Mouse (Mus musculus) cerebellum, postnatal 10 days (tissue): ENCODE data around the gene Tnrc6b.

Experiments used
- DNase-seq, 2 experiments: peaks; one replicate each; pipeline ENCODE4 v3.0.0; 2021; ENCODE audit warnings: mixed read lengths in 2 of 2

Tnrc6b gene

DNA sequence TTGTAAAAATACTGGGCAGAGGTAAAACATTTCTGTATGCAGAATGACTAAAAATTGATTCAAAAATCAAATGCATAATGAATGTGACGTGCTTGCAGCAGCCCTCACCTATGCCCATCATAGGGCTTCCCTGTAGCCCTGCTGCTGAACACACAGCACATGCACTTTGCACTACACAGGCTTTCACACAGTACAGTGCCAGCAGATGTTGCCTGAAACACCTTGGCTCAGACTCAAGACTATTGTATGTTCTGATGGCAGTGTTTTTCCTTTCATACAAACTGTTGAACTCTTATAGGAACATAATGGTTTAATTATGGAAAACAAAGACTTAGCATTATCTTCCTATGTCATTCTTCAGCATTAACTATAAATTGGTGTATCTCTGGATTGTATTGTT is 84.0 kb downstream of the Tnrc6b start:
- no peak for DNase-seq

GRCm38 (mm10) chr15:80797757-80798156 is 86.6 kb downstream of the Tnrc6b start:
- peak; percentile 30 to 51 for DNase-seq

- peak; percentile 95 to 97 for DNase-seq
Observed at GRCm38 (mm10) chr15:80798367-80799073, 87.4 kb downstream of the Tnrc6b start.

- peak; percentile 64 to 66 for DNase-seq
Observed at GRCm38 (mm10) chr15:80799074-80799633, 88.0 kb downstream of the Tnrc6b start.

DNA sequence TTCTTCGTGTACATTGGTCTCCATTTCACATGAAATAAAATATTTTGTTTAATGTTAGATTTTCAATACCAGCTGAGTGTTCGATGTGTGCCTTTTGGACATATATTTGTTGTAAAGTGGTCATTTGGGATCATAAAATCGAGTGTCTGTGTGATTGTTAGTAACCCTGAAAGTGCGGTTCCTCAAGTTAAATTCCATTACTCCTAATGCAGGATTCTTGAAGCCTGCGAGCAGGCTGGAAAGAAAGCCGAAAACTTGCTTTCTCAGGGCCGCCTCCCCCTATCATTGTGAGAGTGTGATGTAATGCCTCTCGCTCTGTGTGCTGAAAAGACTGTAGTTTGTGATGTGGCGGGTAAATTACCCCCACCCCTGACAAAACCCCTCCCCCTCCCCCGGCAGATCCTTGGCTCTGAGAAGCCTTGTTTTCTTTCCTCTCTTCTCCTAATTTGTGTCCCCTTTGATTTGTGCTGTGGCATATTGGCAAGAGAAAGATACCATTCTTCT is 88.6 kb downstream of the Tnrc6b start:
- peak; percentile 75 to 76 for DNase-seq

- DNase-seq = no peak
Observed at GRCm38 (mm10) chr15:80800201-80800600, 89.1 kb downstream of the Tnrc6b start.

- DNase-seq = peak in 1 of 2 experiments; percentile 26
Observed at GRCm38 (mm10) chr15:80800765-80801164, 89.7 kb downstream of the Tnrc6b start.

GRCm38 (mm10) chr15:80801597-80801996 is 90.5 kb downstream of the Tnrc6b start:
- no peak for DNase-seq

GRCm38 (mm10) chr15:80807162-80807561 is 96.0 kb downstream of the Tnrc6b start:
- DNase-seq = no peak

- DNase-seq = no peak
Observed at GRCm38 (mm10) chr15:80810226-80810625, 99.1 kb downstream of the Tnrc6b start.

- no peak for DNase-seq
Observed at GRCm38 (mm10) chr15:80812840-80813239, 101.7 kb downstream of the Tnrc6b start.

DNA sequence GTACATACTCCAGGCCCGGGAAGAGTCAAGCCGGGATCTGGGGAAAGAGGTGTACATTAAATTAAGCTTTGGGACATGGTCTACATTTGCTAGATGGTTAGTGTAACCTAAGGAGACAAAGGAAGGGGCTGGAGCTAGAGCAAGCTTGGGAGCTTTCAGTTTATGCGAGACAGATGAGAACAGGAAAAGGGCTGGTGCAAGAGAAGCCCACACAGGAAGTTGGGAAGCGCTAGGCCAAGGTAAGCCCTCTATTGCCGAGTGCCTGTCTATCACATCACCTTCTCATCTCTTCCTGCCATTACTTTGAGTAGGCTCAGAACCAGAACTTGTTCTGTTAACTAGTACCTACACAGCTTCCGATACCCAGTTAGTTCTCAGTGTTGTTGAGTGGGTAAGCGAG is 103.7 kb downstream of the Tnrc6b start:
- DNase-seq = no peak

GRCm38 (mm10) chr15:80822276-80822675 is 111.2 kb downstream of the Tnrc6b start:
- no peak for DNase-seq

GRCm38 (mm10) chr15:80831170-80831569 is 120.1 kb downstream of the Tnrc6b start:
- DNase-seq = no peak

GRCm38 (mm10) chr15:80832808-80833207 is 121.7 kb downstream of the Tnrc6b start:
- no peak for DNase-seq

DNA sequence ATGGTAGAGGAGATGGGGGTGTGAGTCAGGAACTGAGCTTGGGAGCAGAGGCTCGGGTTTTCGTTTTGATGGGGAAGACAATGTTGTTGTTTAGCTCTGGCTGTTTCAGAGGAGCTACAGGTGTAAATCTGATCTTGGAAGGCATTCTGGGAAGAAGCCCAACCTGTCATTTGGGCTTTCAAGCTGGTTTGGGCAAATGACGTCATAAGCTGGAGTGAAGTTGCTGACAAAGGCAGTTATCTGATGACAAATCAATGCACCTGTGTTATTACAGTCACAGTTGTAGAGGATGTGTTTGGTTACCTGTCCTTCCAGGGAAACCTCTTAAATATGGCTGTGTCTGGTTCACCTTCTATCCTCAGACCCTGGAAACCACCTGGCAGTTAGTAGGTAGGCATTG is 125.1 kb downstream of the Tnrc6b start:
- DNase-seq = no peak

DNA sequence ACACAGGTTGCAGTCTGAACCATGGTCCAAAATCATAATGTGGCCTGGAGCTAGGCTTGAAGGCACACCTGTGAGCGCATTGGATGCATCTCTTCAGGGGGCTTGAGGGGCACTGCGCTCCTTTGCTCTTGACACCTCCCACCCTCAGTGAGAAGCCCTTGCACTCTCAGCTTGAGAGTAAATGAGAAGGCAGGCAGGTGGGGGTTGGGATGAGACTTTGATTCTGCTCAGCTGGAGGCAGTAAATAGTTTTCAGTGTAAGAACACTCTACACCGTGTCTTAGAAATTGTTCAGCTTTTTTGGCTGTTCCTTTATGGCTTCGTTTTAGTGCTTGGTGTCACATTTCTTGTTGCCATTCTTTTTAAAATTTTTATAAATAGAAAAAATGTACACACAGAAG is 127.7 kb downstream of the Tnrc6b start:
- DNase-seq = no peak

DNA sequence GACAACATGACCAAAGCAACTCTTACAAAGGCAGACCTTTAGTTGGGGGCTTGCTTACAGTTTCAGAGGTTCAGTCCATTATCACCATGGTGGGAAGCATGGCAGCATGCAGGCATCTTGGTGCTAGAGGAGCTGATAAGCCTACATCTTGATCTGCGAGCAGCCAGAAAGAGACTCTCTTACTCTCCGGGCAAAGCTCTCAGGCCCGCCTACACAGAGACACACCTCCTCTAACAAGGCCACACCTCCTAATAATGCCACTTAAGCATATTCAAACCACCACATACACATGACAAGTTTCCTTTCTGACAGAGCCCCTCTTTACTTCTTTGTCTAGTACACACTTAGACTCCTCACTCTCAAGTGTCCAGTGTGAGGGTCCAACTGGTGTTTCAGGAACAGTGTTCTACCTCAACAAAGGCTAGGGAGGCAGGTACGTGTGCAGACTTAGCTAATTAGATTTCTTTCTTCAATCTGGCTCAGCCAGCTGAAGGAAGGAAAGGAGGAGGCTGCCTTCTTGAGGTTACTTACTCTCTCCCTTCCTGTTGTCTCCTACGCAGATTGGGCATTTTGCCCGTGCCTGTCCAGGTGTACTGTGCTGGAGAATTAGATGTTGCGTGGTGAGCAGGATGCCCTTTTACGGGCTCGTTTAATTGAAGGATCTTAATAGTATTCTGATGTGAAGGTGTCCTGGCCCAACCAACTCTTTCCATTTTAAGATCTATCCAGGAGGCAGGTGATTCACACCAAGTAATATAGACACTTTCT is 128.7 kb downstream of the Tnrc6b start:
- DNase-seq = peak; percentile 18 to 24

GRCm38 (mm10) chr15:80844262-80844661 is 133.1 kb downstream of the Tnrc6b start:
- DNase-seq = no peak

DNA sequence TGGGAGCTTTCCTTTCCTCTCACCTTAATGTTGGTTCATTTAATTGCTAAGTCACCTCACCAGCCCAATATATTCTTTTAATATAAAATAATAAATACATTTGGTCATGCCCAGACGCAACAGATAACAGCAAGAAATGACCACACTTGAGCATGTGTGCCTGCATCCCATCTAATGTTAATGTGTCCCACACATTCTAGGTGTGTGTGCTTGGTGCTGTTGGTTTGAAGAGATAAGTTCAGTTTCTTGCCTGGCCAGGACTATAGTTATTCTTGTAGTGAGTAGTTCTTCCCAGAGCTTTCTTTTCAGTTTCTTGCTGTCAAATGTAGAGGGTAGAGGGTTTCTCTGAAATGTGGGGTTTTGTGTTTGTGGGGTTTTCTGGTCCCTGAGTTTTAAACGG is 133.8 kb downstream of the Tnrc6b start:
- no peak for DNase-seq

DNA sequence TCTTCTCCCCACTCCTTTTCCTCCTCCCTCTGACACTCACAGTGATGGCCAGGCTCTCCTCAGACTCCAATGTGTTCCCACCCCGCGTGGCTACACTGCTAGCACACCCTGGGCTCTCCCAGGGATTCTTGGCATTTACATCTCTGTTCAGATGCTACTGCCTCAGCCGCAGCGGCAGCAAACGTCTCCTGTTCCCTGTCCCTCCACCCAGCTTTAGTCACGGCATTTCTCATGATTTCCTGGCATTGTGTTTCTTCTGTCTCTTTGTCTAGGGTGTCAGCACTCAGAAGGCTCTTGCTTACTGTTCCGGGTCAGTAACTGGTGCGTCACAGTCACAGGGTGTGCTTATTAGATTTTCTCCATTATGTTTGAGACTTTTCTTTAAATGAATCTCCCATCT is 138.9 kb downstream of the Tnrc6b start:
- DNase-seq = no peak

DNA sequence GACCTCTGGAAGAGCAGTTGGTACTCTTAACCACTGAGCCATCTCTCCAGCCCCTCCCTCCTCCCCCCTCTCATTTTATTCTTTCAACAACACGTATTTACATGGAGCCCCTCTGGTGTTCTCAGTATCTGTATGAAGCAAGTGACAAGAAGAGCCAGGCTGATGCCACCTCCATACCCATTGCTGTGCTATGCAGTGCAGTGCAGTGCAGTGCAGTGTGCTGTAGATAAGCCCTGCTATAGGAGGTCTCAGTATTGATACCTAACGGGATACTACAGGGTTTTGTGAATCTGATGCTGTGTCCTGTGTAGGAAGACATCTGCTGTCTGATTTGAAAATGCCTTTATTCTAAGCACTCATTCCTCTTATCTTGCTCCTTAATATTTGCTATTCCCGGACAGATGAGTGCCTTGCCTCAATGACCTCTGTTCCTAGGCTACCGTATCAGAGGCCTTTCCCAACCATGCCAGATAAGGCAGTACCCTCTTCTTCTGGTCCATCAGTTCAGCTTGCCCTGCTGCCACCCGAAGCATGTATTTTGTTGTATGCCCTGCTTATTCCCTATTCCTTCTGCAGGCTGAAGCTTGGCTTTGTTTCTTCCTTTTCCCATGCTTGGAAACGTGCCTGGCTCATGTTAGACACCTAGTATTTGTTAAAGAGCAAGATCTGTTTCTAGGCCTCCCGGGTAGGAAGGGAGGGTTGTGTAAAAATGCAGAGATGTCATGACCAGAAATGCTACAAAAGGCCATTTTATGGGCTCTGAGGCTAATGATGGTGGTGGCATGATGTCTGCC is 139.8 kb downstream of the Tnrc6b start:
- peak; percentile 29 to 32 for DNase-seq

GRCm38 (mm10) chr15:80852122-80852521 is 141.0 kb downstream of the Tnrc6b start:
- no peak for DNase-seq
